Comparison of ENCODE assay signal across 7 mouse cellular contexts in the genomic region with DNA sequence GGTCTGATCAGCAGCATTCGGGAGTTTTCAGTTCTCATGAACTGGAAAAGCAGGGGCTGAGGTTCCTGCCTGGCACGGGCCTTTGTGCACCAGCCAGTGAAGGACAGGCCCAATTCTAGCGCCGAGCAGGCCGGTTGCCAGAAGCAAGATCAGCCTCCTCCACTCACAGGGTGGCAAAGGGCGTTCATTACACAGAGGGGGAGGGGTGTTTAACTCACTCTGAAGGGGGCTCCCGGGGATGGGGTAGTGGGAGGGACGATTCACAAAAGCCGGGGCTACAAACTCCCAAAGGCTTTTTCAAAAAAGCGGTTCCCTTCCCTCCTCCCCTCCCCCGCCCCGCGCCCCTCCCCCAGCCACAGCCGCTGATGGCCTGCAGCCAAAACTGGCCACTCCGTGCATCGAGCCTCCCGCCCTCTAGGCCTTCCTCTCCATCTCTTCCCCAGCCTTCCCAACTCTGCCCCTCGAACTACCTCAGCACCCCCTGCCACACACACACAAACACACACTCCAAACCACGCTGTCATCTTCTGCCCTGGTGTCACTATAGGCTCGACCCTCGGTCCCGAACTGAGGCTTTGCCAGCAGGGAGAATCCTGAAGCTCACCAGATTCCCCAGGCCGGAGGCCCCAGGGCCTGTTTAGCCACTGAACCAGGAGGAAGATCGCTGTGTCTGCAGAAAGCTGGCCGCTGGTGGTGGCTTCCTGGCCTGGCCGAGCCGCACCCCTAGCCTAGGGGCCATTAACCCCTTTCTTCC. TPM values are rescaled to one million over a fixed set of nuclear protein-coding genes. Genes with fewer than 3 reads are reported as not detected.
DNase-seq lines count a peak whose midpoint lies in the region; ATAC-seq lines count a peak whose summit lies in the region.

No protein-coding gene starts in this region.

- H3K4me3 ChIP-seq in heart, embryonic 11.5 days (ENCODE audit: low read depth, low read length) = 0 out of 2 replicates have a peak overlapping the region, but pooled peaks have one; percentile 11
- no peak overlapping the region for H3K4me3 ChIP-seq in liver, embryonic 15.5 days (replicated peaks)
- H3K4me3 ChIP-seq in neural tube, embryonic 14.5 days (ENCODE audit: low read depth, low read length) = no peak overlapping the region

- peaks cover 41% of the 10 kb centered on the region for H3K27me3 ChIP-seq in heart, embryonic 11.5 days (ENCODE audit: control insufficient read depth, insufficient read depth, low read length)
- peaks cover 22% of the 10 kb centered on the region for H3K27me3 ChIP-seq in liver, embryonic 15.5 days
- peaks cover 20% of the 10 kb centered on the region for H3K27me3 ChIP-seq in neural tube, embryonic 14.5 days (ENCODE audit: control insufficient read depth, insufficient read depth, low read length)

- ATAC-seq in heart, embryonic 11.5 days (replicated peaks; ENCODE audit: insufficient number of reproducible peaks, low FRiP score, low TSS enrichment) = no peak
- peak; percentile 17; the same call in 1 of the 2 replicates for ATAC-seq in liver, embryonic 15.5 days (ENCODE audit: insufficient read depth)
- ATAC-seq in neural tube, embryonic 14.5 days (ENCODE audit: low read depth) = peak; percentile 70

- H3K9ac ChIP-seq in heart, embryonic 11.5 days (ENCODE audit: low read depth, low read length) = peak overlapping the region; percentile 46
- no peak overlapping the region for H3K9ac ChIP-seq in liver, embryonic 15.5 days
- 0 out of 2 replicates have a peak overlapping the region, but pooled peaks have one; percentile 0 for H3K9ac ChIP-seq in neural tube, embryonic 14.5 days (replicated peaks; ENCODE audit: low read depth, low read length)

- 4% methylated on average over 24 of the region's 27 CpGs for WGBS in heart, embryonic 11.5 days (ENCODE audit: insufficient replicate concordance)
- WGBS in liver, embryonic 15.5 days (ENCODE audit: insufficient replicate concordance) = 34% methylated on average over 26 of the region's 27 CpGs
- 5% methylated on average over 24 of the region's 27 CpGs for WGBS in neural tube, embryonic 14.5 days

- peak; percentile 22 for DNase-seq in adrenal gland, adult 8-10 months
- DNase-seq in cerebellum, adult 9-10 months = peak; percentile 49
- DNase-seq in kidney, adult 9 months = peak; percentile 81
- no peak for DNase-seq in gastrocnemius, postnatal 25 days

- peaks cover 52% of the 10 kb centered on the region for H3K4me1 ChIP-seq in heart, embryonic 11.5 days (ENCODE audit: control insufficient read depth, insufficient read depth, low read length)
- H3K4me1 ChIP-seq in liver, embryonic 15.5 days (replicated peaks) = peaks cover 48% of the 10 kb centered on the region
- H3K4me1 ChIP-seq in neural tube, embryonic 14.5 days (ENCODE audit: control insufficient read depth, insufficient read depth, low read length) = peaks cover 43% of the 10 kb centered on the region

- H3K4me2 ChIP-seq in heart, embryonic 11.5 days = peak overlapping the region; percentile 45
- H3K4me2 ChIP-seq in liver, embryonic 15.5 days = peak overlapping the region; percentile 35
- H3K4me2 ChIP-seq in neural tube, embryonic 14.5 days (ENCODE audit: low read depth, low read length) = peak overlapping the region; percentile 6; the same call in 1 of the 2 replicates

- H3K36me3 ChIP-seq in heart, embryonic 11.5 days (ENCODE audit: control insufficient read depth, insufficient read depth, low read length) = peaks cover 9% of the 10 kb centered on the region
- H3K36me3 ChIP-seq in liver, embryonic 15.5 days (replicated peaks) = peaks cover 9% of the 10 kb centered on the region
- peaks cover 27% of the 10 kb centered on the region for H3K36me3 ChIP-seq in neural tube, embryonic 14.5 days (ENCODE audit: control insufficient read depth, insufficient read depth, low read length)

- H3K27ac ChIP-seq in heart, embryonic 11.5 days (ENCODE audit: low read depth, low read length) = peak overlapping the region; percentile 54
- H3K27ac ChIP-seq in liver, embryonic 15.5 days (replicated peaks) = no peak overlapping the region
- peak overlapping the region; percentile 68; the same call in 1 of the 2 replicates for H3K27ac ChIP-seq in neural tube, embryonic 14.5 days (ENCODE audit: low read depth, low read length)

- no peaks in the 10 kb centered on the region for H3K9me3 ChIP-seq in heart, embryonic 11.5 days (replicated peaks; ENCODE audit: control insufficient read depth, low read length)
- H3K9me3 ChIP-seq in liver, embryonic 15.5 days (replicated peaks) = no peaks in the 10 kb centered on the region
- H3K9me3 ChIP-seq in neural tube, embryonic 14.5 days (ENCODE audit: control insufficient read depth, low read length) = no peaks in the 10 kb centered on the region

RNA-seq across cellular contexts. Expression of gene Cbx4, which starts 7.2 kb away (rescaled TPM):
- total RNA-seq in adrenal gland, adult 8-10 months (2022) = 100 to 1,000 TPM in 1 of 4 experiments, 10 to 100 TPM in 3; 70.8 to 227 (median 87.4) TPM
- polyA plus RNA-seq in heart, embryonic 11.5 days (2014; fragmentation: Nextera tagmentation; extraction: Ambion mirVana) = 6.3 and 7.7 TPM in 2 replicates
- polyA plus RNA-seq in liver, embryonic 15.5 days (2015; fragmentation: Nextera tagmentation; extraction: Ambion mirVana) = 2.8 and 2.9 TPM in 2 replicates
- polyA plus RNA-seq in neural tube, embryonic 14.5 days (2014; fragmentation: Nextera tagmentation; extraction: Ambion mirVana) = 14.5 and 15.1 TPM in 2 replicates
- 1 to 10 TPM; 2.4 to 3.5 TPM for total RNA-seq in gastrocnemius, postnatal 25 days (2021)

RNA-seq across cellular contexts. Expression of gene Cbx8, which starts 38.1 kb away (rescaled TPM):
- 10 to 100 TPM; 15.3 to 24.0 (median 16.5) TPM for total RNA-seq in adrenal gland, adult 8-10 months (2022)
- 6.7 and 7.8 TPM in 2 replicates for polyA plus RNA-seq in heart, embryonic 11.5 days (2014; fragmentation: Nextera tagmentation; extraction: Ambion mirVana)
- 3.3 and 3.5 TPM in 2 replicates for polyA plus RNA-seq in liver, embryonic 15.5 days (2015; fragmentation: Nextera tagmentation; extraction: Ambion mirVana)
- 7.7 and 10.1 TPM in 2 replicates for polyA plus RNA-seq in neural tube, embryonic 14.5 days (2014; fragmentation: Nextera tagmentation; extraction: Ambion mirVana)
- total RNA-seq in gastrocnemius, postnatal 25 days (2021) = 1 to 10 TPM; 1.4 to 1.8 TPM

RNA-seq across cellular contexts. Expression of gene Cbx2, which starts 56.1 kb away (rescaled TPM):
- total RNA-seq in adrenal gland, adult 8-10 months (2022) = 1 to 10 TPM; 4.6 to 8.1 (median 5.6) TPM
- 23.6 and 23.8 TPM in 2 replicates for polyA plus RNA-seq in heart, embryonic 11.5 days (2014; fragmentation: Nextera tagmentation; extraction: Ambion mirVana)
- polyA plus RNA-seq in liver, embryonic 15.5 days (2015; fragmentation: Nextera tagmentation; extraction: Ambion mirVana) = 3.0 and 3.2 TPM in 2 replicates
- 5.7 and 11.5 TPM in 2 replicates for polyA plus RNA-seq in neural tube, embryonic 14.5 days (2014; fragmentation: Nextera tagmentation; extraction: Ambion mirVana)
- 1 to 10 TPM in 1 of 2 experiments, under 1 TPM in 1; 0.69 to 1.4 TPM for total RNA-seq in gastrocnemius, postnatal 25 days (2021)
